In the genomic region with DNA sequence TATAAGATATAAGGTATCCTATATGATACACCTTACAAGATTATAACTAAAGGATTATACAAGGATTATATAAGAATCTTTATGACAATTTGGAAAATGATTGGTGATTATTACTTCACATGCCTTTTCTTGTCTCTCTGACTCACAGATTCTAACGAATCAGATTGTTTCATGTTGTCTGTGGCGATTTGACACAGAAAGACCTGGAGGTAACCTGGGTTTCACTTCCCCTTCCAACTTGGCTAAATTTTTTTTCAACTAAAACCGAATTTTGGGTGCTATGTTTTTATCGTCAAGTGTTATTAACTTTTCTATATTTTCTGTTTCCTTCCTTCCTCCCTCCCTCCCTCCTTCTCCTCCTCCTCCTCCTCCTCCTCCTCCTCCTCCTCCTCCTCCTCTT, we compare ENCODE assay signal across 24 mouse cellular contexts.
"Had no signal": no experiment of that assay in that cellular context is flagged by ENCODE, and none has a peak within 500 bp of the region (broad histone marks: within the 10 kb centered on the region; RNA-seq: fewer than 3 reads in every experiment).

No protein-coding gene starts in this region.

- H3K27ac ChIP-seq: liver, embryonic 15.5 days; lung, embryonic 15.5 days; macrophage; midbrain, embryonic 10.5 days; midbrain, embryonic 12.5 days; neural tube, embryonic 13.5 days; neural tube, embryonic 15.5 days; stomach, embryonic 15.5 days; stomach, postnatal 0 days had no signal

- ATAC-seq: liver, postnatal 0 days; lung, postnatal 0 days; midbrain, embryonic 16.5 days had no signal

- H3K4me1 ChIP-seq: liver, embryonic 15.5 days; neural tube, embryonic 15.5 days; stomach, embryonic 15.5 days had no signal

- H3K9me3 ChIP-seq: liver, embryonic 15.5 days; lung, embryonic 15.5 days; midbrain, embryonic 10.5 days; midbrain, embryonic 12.5 days; neural tube, embryonic 13.5 days; neural tube, embryonic 15.5 days; stomach, embryonic 15.5 days had no signal

- H3K36me3 ChIP-seq: liver, embryonic 15.5 days; lung, embryonic 15.5 days; midbrain, embryonic 12.5 days; neural tube, embryonic 13.5 days; neural tube, embryonic 15.5 days; stomach, embryonic 15.5 days had no signal

- H3K4me3 ChIP-seq: liver, embryonic 15.5 days; lung, embryonic 15.5 days; midbrain, embryonic 10.5 days; midbrain, embryonic 12.5 days; myocyte; neural tube, embryonic 13.5 days; neural tube, embryonic 15.5 days; stomach, embryonic 15.5 days had no signal

- DNase-seq: liver, postnatal 0 days; lung, adult 2 months; lung, postnatal 14 days; lung, postnatal 36 days; midbrain, embryonic 14.5 days; retina, postnatal 1 day; right cerebral cortex, adult 18-20 months; right cerebral cortex, postnatal 25 days; right cerebral cortex, postnatal 4 days; spleen, adult 18-20 months; thymus, adult 2 months; thymus, postnatal 36 days had no signal

- H3K27me3 ChIP-seq: liver, embryonic 15.5 days; lung, embryonic 15.5 days; midbrain, embryonic 12.5 days; neural tube, embryonic 13.5 days; neural tube, embryonic 15.5 days; stomach, embryonic 15.5 days had no signal
